Mouse (Mus musculus) testis, adult 2 months (tissue): ENCODE measurements at regions not wholly inside any gene's neighbourhood (a gene's known extent, or its start where the extent isn't known, plus 50 kb on each side); places are given as distances from the start of the nearest gene placed in this dataset.

Source experiments
- CTCF ChIP-seq: fragments of 200-500 bp; IDR thresholded peaks from 2 replicates; pipeline ENCODE4 v1.5.1; 2012; ENCODE audit warnings: low read depth, mild to moderate bottlenecking, inconsistent platforms, low read length, moderate library complexity; ENCODE audit not compliant: control insufficient read depth, insufficient read depth, insufficient replicate concordance
- POLR2A ChIP-seq: fragments of 200-500 bp; IDR thresholded peaks from 2 replicates; pipeline ENCODE4 v1.6.1; 2012; ENCODE audit warnings: low read depth, mild to moderate bottlenecking, inconsistent platforms, low read length, moderate library complexity; ENCODE audit not compliant: control insufficient read depth

- TF ChIP-seq CTCF (no peak), POLR2A (no peak)
These were observed 177.4 kb upstream of the Smim15 start for GRCm38 (mm10) chr13:107866825-107867224.
